Mouse (Mus musculus) G1E (cell line): ENCODE results near the gene Anapc7. TPM values are rescaled to one million over a fixed set of nuclear protein-coding genes. Genes with fewer than 3 reads are reported as not detected.

Experiments used
- ATAC-seq: 2 replicates; pipeline ENCODE4 v1.8.0; 2016; ENCODE audit warnings: mild to moderate bottlenecking; ENCODE audit not compliant: insufficient number of reproducible peaks, poor library complexity, low FRiP score, severe bottlenecking; ENCODE audit errors: extremely low read depth
- DNase-seq: peaks from one replicate; pipeline ENCODE4 v3.0.0; 2012; ENCODE audit warnings: low spot score
- H3K27me3 ChIP-seq: 2 replicates; pipeline ENCODE4 v1.6.1; 2012; ENCODE audit warnings: mild to moderate bottlenecking, low read length, inconsistent platforms; ENCODE audit not compliant: insufficient read depth
- H3K36me3 ChIP-seq: replicated peaks from 2 replicates; pipeline ENCODE3; 2012; ENCODE audit warnings: mild to moderate bottlenecking, inconsistent platforms
- H3K4me1 ChIP-seq: 2 replicates; pipeline ENCODE4 v1.6.1; 2012; ENCODE audit warnings: low read depth, low read length, inconsistent platforms, mixed read lengths; ENCODE audit not compliant: insufficient read depth
- H3K4me3 ChIP-seq: 2 replicates; pipeline ENCODE4 v1.5.1; 2012; ENCODE audit warnings: low read depth, mild to moderate bottlenecking, inconsistent platforms, low read length, moderate library complexity, mixed read lengths
- H3K9me3 ChIP-seq: replicated peaks from 2 replicates; pipeline ENCODE4 v1.6.1; 2012; ENCODE audit warnings: inconsistent platforms
- CTCF ChIP-seq: IDR thresholded peaks from 2 replicates; pipeline ENCODE4 v1.5.1; 2012; ENCODE audit warnings: low read depth, low read length, inconsistent platforms, mixed read lengths
- GATA1 ChIP-seq: IDR thresholded peaks from 2 replicates; pipeline ENCODE4 v1.6.1; 2012; ENCODE audit warnings: borderline replicate concordance, low read length, inconsistent platforms, mixed read lengths
- GATA2 ChIP-seq: IDR thresholded peaks from 2 replicates; pipeline ENCODE4 v1.6.1; 2012; ENCODE audit warnings: low read depth, low read length, inconsistent platforms, borderline replicate concordance
- POLR2AphosphoS5 ChIP-seq: IDR thresholded peaks from 2 replicates; pipeline ENCODE4 v1.6.1; 2012; ENCODE audit warnings: low read depth, low read length, inconsistent platforms; ENCODE audit not compliant: insufficient replicate concordance
- TAL1 ChIP-seq: conservative IDR thresholded peaks from 2 replicates; pipeline ENCODE4 v1.6.1; 2012; ENCODE audit warnings: low read depth, low read length, inconsistent platforms, mixed read lengths
- polyA plus RNA-seq: library from polyadenylated mRNA; stranded (reverse); fragments of >175 nt; gene quantifications from 2 replicates; pipeline ENCODE4 v1.2.3, GENCODE M21; 2012
- total RNA-seq, 2 experiments: library from RNA; stranded (forward) in 1 of 2; stranded (reverse) in 1 of 2; fragments of 200-1000 nt in 1 of 2; fragments of >200 nt in 1 of 2; fragmentation: Nextera tagmentation in 1 of 2; gene quantifications; 2 replicates each; pipeline ENCODE4 v1.2.3; 2014 to 2017

The Anapc7 gene
- total and polyA plus RNA-seq, 3 experiments, result 21.8 to 26.1 (median 24.5) TPM

- H3K9me3 ChIP-seq, result no peaks in the 10 kb centered on the region
- no peak for DNase-seq
- no peak for ATAC-seq
- H3K4me1 ChIP-seq, result peaks cover 34% of the 10 kb centered on the region
- H3K27me3 ChIP-seq, result no peaks in the 10 kb centered on the region
- no peak overlapping the region for H3K4me3 ChIP-seq
- H3K36me3 ChIP-seq, result peaks cover 80% of the 10 kb centered on the region
- TF ChIP-seq GATA2 (no peak), POLR2AphosphoS5 (no peak), GATA1 (no peak), TAL1 (no peak), CTCF (no peak)
Measured at GRCm38 (mm10) chr5:122396791-122397190, 24.7 kb upstream of the Anapc7 start.

- Histone ChIP-seq H3K27me3 (no peaks in the 10 kb centered on the region), H3K36me3 (peaks cover 87% of the 10 kb centered on the region), H3K9me3 (no peaks in the 10 kb centered on the region), H3K4me1 (peaks cover 30% of the 10 kb centered on the region), H3K4me3 (no peak overlapping the region)
- no peak for DNase-seq
- no peak for ATAC-seq
- TF ChIP-seq GATA2 (no peak), POLR2AphosphoS5 (no peak), CTCF (no peak), GATA1 (no peak), TAL1 (no peak)
Measured at GRCm38 (mm10) chr5:122397495-122397894, 24.0 kb upstream of the Anapc7 start.

- ATAC-seq, result no peak
- peaks cover 16% of the 10 kb centered on the region for H3K4me1 ChIP-seq
Measured at GRCm38 (mm10) chr5:122399871-122400270, 21.6 kb upstream of the Anapc7 start.

GRCm38 (mm10) chr5:122400628-122401302 is 20.7 kb upstream of the Anapc7 start:
- TF ChIP-seq CTCF (no peak), POLR2AphosphoS5 (no peak), GATA2 (no peak), GATA1 (no peak), TAL1 (no peak)
- no peak for ATAC-seq
- DNase-seq, result no peak
- H3K4me3 ChIP-seq, result no peak overlapping the region
- H3K36me3 ChIP-seq, result peaks cover 97% of the 10 kb centered on the region
- no peaks in the 10 kb centered on the region for H3K27me3 ChIP-seq
- peaks cover 11% of the 10 kb centered on the region for H3K4me1 ChIP-seq
- no peaks in the 10 kb centered on the region for H3K9me3 ChIP-seq

More at GRCm38 (mm10) chr5:122399871-122400270, 21.6 kb upstream of the Anapc7 start:
- Histone ChIP-seq H3K9me3 (no peaks in the 10 kb centered on the region), H3K36me3 (peaks cover 96% of the 10 kb centered on the region), H3K4me3 (no peak overlapping the region), H3K27me3 (no peaks in the 10 kb centered on the region)
- DNase-seq, result no peak
- TF ChIP-seq GATA2, result no peak
- TF ChIP-seq CTCF, result no peak
- no peak for TF ChIP-seq TAL1
- TF ChIP-seq GATA1, result no peak
- no peak for TF ChIP-seq POLR2AphosphoS5

GRCm38 (mm10) chr5:122401303-122401640 is 20.2 kb upstream of the Anapc7 start:
- no peaks in the 10 kb centered on the region for H3K9me3 ChIP-seq
- no peak for TF ChIP-seq TAL1
- peak; percentile 97 for TF ChIP-seq CTCF
- no peak for TF ChIP-seq POLR2AphosphoS5
- DNase-seq, result peak; percentile 40
- no peaks in the 10 kb centered on the region for H3K27me3 ChIP-seq
- ATAC-seq, result no peak
- H3K4me1 ChIP-seq, result peaks cover 11% of the 10 kb centered on the region
- peaks cover 99% of the 10 kb centered on the region for H3K36me3 ChIP-seq
- no peak overlapping the region for H3K4me3 ChIP-seq

- Histone ChIP-seq H3K27me3 (no peaks in the 10 kb centered on the region), H3K36me3 (peaks cover 99% of the 10 kb centered on the region), H3K4me1 (peaks cover 11% of the 10 kb centered on the region), H3K9me3 (no peaks in the 10 kb centered on the region), H3K4me3 (no peak overlapping the region)
- no peak for ATAC-seq
- DNase-seq, result no peak
- TF ChIP-seq TAL1, result no peak
- no peak for TF ChIP-seq POLR2AphosphoS5
- TF ChIP-seq GATA2, result no peak
- no peak for TF ChIP-seq GATA1
- no peak for TF ChIP-seq CTCF
Measured at GRCm38 (mm10) chr5:122402160-122402559, 19.3 kb upstream of the Anapc7 start.
